Mouse (Mus musculus): ENCODE results near the gene Tbkbp1.

The Tbkbp1 gene

DNA sequence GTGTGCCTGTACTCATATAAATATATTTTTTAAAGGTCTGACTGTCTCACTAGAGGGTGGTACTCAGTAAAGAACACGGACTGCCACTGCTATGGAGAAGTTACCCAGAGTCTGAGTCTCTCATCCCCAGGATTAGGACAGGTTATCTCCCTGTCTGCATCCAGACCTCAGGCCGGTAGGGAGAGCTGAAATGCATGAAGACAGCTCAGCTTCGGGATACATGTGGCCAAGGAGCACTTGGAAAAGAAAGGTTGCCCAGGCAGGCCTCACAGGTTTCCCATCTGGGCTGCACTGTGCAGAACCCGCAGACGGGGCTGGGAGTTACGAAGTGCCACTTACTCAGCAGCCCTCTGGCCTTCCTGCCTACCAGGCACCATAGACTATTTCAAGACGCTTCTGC lies 5.7 kb upstream of the Tbkbp1 start:
- in situ Hi-C loops (cut with MboI, MseI) = loop anchor here in 1 of 2 experiments (25.0 kb wide), 2 partner anchors 1080 to 1855 kb away; partner anchors contain the start of gene Top2a

DNA sequence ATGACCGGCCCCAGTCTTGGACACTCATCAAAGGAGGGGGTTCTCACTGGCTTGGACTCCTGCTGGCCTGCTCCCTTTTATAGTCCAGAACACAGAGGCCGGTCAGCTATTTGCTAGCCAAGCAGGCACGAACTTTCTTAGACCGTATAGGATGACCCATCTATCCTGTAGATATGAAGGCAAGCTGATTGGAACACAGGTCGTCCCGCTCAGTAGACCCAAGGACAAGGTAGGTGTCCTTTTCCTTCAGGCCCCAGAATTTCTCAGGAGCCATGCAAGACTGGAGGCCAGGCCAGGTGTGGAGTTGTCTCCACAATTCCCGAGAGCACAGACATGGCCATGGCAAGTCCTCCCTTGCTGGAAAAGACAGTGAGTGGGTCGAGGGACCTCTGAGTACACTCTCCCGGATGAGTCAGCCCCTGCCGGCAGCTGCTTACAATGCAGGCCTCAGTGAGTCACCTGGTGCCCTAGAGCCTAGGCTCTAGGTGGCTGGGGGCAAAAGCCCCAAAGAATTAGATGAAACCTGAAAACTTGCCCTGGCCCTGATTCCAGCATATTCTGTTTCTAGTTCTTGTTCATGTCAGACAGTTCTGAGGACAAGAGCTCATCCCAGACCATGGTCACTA lies 1.5 kb upstream of the Tbkbp1 start:
- in situ Hi-C loops (cut with MboI, MseI) = loop anchor here in 1 of 2 experiments (25.0 kb wide), 2 partner anchors 1085 to 1860 kb away; partner anchors contain the start of gene Top2a

DNA sequence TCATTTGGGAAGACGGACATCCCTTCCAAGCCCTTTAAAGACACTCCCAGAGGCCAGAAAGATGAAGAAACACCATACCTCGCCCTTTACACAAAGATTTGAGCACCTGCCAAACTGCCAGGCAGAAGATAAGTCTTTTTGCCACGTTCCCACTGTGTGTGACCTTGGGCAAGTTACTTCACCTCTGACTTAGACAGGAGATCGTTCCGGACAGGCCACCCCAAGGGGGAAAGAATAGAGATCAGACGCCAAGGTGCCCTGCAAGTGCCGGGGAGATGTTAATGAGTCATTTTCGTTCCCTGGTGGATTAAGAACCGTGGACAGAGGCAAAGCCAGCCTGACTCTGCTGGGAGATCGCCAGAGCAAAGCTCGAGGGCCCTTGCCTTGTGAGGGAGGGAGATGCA lies 730 bp upstream of the Tbkbp1 start:
- in situ Hi-C loops (cut with MboI, MseI) = loop anchor here in 1 of 2 experiments (25.0 kb wide), 2 partner anchors 1085 to 1860 kb away; partner anchors contain the start of gene Top2a

DNA sequence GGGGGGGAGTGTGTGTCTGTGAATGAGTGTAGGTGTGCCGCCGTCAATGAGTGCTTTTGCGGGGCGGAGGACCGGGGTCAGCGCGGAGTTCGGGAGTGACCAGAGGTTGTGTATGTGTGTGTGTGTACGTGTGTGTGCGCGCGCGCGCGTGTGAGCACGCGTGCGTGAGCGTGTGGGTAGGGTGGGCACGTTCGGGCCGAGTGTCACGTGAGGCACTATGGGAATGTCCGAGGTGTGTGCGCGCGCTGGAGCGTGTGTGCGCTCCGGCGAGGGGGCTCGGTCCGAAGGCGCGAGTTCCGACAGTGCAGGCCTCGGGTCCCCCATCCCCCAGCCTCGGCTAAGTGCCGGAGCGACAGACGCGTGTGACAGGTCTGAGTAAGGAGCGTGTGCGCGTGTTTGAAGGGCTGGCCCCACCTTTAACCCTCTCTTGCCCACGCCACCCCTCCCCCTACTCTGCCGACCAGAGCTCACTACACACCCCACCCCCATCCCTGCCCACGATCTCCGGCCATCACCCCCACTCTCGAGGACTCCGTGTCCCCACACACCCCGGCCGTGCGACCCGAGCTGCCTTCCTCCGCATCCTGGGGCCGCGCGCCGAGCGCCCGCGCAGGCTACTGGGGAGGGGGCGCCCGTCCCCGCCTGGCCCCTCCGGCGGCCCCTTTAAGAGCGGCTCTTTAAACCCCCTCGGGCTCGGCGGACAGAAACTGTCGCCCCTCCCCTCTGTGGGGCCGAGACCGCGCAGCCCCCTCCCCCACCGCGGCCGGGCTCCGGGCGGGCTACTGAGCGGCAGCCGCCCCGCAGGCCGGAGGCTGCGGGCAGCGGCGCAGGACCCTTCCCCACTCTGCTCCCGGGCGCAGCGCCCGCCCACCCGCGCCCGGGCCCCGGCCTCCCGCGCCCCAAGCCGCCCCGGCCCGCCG lies 624 bp downstream of the Tbkbp1 start:
- in situ Hi-C loops (cut with MboI, MseI) = loop anchor here in 1 of 2 experiments (25.0 kb wide), 2 partner anchors 1087 to 1862 kb away; partner anchors contain the start of gene Top2a

DNA sequence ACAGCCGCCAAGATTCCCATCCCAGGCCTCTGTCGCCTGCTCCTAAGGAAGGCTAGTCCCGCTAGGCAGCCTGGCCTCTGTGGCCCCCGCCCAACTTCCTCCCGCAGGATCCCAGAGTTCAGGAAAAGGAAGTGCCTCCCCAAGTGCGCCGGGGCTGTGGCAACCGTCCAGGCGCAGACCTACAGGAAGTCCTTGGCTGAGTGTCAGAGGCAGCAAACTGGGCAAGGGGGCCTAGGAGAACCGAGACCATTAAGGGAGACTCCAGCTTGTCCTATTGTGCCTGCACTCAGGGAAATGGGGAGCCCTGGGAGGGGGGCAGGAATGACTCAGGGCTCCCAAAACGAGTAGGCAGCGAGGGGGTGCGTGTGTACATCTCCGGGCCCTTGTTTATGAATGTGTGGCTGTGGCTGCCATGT lies 1.3 kb downstream of the Tbkbp1 start:
- in situ Hi-C loops (cut with MboI, MseI) = loop anchor here (5.0 to 25.0 kb wide), 6 partner anchors 38 to 1862 kb away; partner anchors contain the start of genes Msl1 (in 1 of the 2), Nr1d1 (in 1 of the 2), Skap1 (in 1 of the 2) and Top2a (in 1 of the 2)

DNA sequence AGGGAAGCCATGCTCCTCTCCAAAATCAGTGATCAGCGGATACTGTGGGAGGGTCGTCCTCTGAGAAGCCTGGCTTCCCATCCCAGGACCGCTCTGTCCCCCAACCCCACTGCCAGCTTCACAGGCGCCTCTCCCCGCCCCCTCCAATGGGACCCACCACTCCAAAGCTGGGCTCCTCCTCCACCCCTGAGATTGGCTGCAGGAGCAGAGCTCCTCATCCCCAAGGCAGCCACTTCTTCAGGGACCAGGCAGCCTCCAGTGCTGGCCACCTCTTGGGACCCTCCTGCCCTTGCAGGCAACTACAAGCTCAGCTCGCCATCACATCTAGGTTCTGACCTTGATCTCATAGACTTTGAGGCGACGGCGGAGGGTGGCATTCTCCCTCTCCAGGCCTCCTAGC lies 2.3 kb downstream of the Tbkbp1 start:
- in situ Hi-C loops (cut with MboI, MseI) = loop anchor here (5.0 to 25.0 kb wide), 4 partner anchors 37 to 1638 kb away; partner anchors contain the start of genes Msl1 (in 1 of the 2), Nr1d1 (in 1 of the 2) and Skap1 (in 1 of the 2)

DNA sequence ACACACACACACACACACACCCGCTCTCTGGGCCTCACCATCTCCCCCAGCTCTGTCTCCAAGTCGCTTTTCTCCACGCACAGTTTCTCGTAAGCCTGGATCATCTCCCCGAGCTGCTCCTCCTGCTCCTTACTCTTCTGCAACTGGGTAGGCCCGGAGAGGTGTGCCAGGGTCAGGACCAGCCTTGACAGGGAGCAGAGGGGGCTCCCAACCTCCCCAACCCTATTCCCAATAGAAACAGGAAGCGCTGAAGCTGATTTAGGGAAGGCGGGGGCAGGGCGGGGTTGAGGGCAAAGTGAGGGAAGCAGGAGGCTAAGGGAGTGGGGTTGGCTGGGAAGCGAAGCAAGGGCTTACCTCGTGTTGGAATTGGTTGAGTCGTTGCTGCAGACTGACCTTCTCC lies 2.7 kb downstream of the Tbkbp1 start:
- in situ Hi-C loops (cut with MboI, MseI) = loop anchor here (5.0 to 25.0 kb wide), 4 partner anchors 36 to 1639 kb away; partner anchors contain the start of genes Msl1 (in 1 of the 2), Nr1d1 (in 1 of the 2) and Skap1 (in 1 of the 2)

DNA sequence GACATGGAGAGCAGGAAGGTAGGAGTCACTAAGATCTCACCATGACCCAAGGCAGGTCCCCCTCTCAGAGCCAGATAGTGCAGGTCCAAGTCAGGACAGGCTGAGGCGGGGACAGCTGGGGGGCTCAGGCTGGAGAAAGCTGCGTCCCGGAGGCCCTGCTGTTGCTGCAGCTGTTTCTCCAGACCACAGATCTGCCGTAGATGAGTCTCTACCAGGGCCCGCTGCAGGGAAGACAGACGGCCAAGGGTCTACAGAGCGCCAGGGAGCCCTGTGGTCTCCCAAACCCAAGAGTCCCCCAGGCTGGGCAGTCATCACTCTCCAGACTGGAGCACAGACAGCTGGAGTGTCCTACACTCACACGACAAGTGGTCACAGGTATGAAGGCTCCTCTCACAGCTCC lies 4.0 kb downstream of the Tbkbp1 start:
- in situ Hi-C loops (cut with MboI, MseI) = loop anchor here (5.0 to 25.0 kb wide), 4 partner anchors 35 to 1640 kb away; partner anchors contain the start of genes Msl1 (in 1 of the 2), Nr1d1 (in 1 of the 2) and Skap1 (in 1 of the 2)

DNA sequence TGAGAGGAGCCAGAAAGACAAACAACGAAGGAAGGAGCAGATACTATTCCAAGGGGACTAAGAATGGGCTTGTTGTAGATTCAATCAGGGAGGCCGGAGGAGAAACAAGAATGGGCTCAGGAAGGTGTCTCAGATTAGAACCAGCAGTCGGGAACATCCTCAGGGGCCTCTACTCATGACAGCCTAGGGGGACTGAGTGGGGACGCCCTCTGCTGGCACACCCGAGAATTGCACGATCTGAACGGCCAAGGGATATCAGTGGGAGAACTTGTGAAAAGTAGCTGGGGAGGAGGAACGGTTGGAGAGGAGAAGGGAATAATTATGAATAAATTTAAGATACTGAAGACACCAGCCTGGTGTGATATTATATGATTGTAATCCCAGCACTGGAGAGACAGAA lies 4.6 kb downstream of the Tbkbp1 start:
- in situ Hi-C loops (cut with MboI, MseI) = loop anchor here (5.0 to 25.0 kb wide), 4 partner anchors 34 to 1641 kb away; partner anchors contain the start of genes Msl1 (in 1 of the 2), Nr1d1 (in 1 of the 2) and Skap1 (in 1 of the 2)

DNA sequence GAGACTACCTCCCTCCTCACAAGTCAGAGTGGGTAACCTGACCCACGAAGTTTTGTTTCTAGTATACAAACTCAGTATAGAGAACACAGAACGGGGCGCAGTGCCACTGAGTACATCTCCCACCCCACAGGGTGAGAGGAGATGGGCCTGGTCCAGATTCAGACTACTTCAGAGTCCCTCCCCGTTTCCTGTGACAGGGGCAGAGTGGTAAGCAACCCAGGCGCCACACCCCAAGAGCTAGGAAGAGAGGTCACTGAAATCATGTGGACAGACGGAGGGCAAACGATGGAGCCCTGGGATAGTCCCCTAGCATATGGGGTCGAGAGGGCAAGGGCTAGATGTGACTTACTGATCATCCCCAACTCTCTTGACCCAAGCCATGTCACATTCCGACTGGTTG lies 5.3 kb downstream of the Tbkbp1 start:
- in situ Hi-C loops (cut with MboI, MseI) = loop anchor here (5.0 to 25.0 kb wide), 4 partner anchors 34 to 1641 kb away; partner anchors contain the start of genes Msl1 (in 1 of the 2), Nr1d1 (in 1 of the 2) and Skap1 (in 1 of the 2)

DNA sequence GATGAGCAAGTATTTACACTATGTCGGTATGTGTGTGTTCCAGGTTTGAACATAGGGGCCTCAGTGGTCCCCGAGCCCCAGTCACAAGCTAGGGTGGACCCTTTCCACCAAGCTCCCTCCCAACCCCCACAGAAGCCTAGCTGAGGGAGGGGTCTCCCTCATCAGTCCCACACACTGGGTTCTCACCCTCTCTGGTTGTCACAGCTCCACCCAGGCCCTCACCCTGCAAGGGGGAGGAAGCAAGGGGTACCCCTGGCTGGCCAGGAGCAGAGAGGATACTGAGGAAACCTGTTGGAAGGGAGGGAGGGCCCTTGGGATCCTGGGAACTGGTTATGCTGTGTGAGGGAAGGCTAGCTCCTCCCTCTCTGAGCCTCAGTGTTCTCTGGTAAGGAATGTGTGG lies 6.0 kb downstream of the Tbkbp1 start:
- in situ Hi-C loops (cut with MboI, MseI) = loop anchor here (5.0 to 25.0 kb wide), 4 partner anchors 33 to 1642 kb away; partner anchors contain the start of genes Msl1 (in 1 of the 2), Nr1d1 (in 1 of the 2) and Skap1 (in 1 of the 2)

DNA sequence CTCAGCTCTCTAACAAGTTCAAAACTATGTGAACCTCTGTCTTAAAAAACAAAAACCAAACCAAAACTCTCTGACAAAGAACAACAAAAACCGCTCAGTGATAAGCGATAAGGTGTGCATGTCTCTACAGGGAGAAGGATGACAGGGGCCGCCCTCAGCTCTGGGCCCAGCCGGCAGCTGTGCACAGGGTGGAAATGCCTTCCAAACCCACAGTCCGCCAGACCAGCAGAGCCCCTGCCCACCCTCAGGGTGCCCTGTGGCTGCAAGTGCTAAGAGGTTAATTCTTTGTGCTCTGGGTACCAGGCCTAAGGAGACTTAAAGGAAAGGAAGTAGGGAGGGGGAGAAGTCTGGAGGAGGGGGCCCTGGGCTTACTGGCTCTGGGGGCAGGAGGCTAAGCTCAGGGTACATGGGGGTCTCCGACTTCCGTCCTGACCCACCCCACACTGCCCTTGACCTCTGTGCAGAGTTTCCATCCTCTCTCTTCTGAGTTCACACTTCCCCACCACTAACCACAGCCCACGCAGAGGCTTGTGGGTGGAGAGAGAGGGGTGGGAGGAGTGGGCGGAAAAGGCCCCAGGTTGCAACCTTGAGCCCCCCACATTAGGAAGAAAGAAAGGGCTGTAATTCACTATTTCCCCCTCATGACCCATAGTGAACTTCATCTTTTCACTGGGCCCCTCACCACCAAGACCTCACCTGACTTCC lies 7.9 kb downstream of the Tbkbp1 start:
- in situ Hi-C loops (cut with MboI, MseI) = loop anchor here (10.0 to 25.0 kb wide), 3 partner anchors 49 to 1644 kb away; partner anchors contain the start of genes Msl1 (in 1 of the 2), Nr1d1 (in 1 of the 2) and Skap1 (in 1 of the 2)

DNA sequence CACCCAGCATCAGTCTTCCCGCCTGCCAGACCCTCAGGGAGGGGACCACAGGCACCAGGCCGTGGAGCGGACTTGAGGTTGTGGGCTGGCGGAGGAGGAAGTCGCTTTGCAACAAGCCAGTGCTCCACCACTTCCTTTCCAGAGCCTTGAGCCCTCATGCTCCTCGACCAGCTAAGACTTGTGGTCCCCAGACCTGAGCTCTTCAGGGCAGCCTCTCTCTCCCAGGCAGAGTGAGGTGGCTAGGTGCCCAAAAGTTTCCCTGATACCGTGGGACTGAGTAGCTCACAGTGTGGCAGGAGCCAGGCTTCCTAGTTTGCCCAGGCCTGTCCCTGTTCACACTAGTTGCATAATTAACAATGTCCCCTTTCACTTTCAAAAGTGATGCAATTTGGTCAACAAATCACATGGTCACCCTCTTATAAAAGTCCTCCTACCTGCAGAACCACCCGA lies 9.1 kb downstream of the Tbkbp1 start:
- in situ Hi-C loops (cut with MboI, MseI) = loop anchor here (10.0 to 25.0 kb wide), 3 partner anchors 47 to 1645 kb away; partner anchors contain the start of genes Msl1 (in 1 of the 2), Nr1d1 (in 1 of the 2) and Skap1 (in 1 of the 2)

DNA sequence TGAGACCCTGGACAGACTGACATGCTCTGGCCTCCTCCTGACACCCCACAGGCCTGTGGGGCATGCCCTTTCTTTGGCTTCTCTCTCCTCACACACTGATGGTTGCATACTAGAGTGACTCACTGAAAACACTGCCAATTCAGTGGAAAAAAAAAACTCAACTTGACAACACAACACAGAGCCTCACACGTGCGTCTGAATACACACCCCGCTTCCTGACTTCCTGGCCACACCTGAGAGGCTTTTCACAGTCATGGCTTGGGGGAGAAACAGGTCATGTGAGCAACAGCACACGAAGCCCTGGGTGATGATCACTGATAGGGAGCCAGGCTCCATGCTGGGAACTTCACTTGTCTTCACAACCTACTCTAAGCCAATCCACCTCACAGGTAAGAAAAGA lies 10.5 kb downstream of the Tbkbp1 start:
- in situ Hi-C loops (cut with MboI, MseI) = loop anchor here (10.0 to 25.0 kb wide), 3 partner anchors 46 to 1646 kb away; partner anchors contain the start of genes Msl1 (in 1 of the 2), Nr1d1 (in 1 of the 2) and Skap1 (in 1 of the 2)

DNA sequence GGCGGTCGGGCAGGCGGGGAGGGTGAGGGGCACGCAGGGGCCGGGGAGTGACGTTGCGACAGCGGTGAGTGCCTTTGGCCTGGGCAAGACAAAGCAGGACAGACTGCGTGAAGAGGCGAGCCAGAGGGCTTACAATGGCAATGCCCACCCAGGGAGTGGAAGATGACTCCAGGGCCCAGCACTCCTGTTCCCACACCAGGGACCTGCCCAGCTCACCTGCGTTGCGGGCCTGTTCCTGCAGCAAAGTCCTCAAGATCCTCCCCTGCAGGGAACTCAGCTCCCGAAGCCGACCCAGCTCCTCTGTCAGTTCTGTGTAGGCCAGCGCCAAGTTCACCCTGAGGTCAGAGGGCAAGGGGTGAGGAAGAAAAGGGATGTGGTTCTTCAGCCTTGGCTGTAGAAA lies 12.0 kb downstream of the Tbkbp1 start:
- in situ Hi-C loops (cut with MboI, MseI) = loop anchor here in 1 of 2 experiments (25.0 kb wide), 2 partner anchors 677 to 1648 kb away; partner anchors contain the start of genes Msl1, Nr1d1 and Skap1

DNA sequence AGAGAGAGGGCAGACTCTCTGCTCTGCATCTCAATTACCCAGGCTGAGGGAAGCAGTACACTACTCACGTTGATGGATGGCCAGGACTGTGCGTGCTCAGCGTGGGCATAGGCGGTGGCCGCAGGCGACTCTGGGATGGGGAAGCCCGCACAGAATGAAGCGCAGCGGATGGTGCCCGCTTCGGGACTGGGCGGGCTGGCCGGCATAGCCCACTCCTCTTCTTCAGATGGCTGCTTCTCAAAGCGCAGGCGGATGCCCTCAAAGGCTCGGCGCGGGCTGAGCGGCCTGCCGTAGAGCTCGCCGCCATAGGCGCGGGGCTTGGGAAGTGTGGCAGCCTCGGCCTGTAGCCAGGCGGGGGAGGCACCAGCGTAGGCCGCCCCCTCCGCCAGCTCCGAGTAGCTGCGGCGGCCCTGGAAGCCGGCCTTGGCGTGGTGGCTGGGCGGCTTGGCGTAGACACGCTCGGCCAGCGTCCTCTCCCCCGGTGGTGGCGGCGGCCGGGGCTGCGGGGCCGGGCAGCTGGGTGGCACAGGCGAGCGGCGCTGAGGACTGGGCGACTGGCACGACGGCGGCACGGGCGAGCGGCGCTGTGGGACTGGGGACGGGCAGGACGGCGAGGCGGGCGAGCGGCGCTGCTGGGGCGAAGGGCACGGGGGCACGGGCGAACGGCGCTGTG lies 12.6 kb downstream of the Tbkbp1 start:
- in situ Hi-C loops (cut with MboI, MseI) = loop anchor here in 1 of 2 experiments (25.0 kb wide), 2 partner anchors 676 to 1649 kb away; partner anchors contain the start of genes Msl1, Nr1d1 and Skap1

DNA sequence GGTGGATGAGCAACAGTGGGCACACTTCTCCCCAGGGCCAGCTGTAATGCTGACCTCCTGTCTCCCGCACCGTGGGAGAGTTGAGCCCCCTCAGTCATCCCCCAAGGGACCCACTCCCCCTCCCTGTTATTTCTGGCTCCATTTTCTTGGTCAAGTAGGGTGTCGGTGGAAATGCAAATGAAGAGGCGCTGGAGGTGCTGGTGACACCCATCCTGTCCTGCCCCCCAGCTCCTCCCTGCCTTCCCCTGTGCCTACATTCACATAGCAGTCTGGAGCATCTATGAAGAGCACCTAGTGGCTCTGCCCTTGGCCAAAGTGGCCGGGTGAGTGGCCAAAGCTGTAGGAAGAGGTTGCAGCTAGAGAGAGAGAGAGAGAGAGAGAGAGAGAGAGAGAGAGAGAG lies 18.0 kb downstream of the Tbkbp1 start:
- in situ Hi-C loops (cut with MboI, MseI) = loop anchor here in 1 of 2 experiments (25.0 kb wide), 2 partner anchors 671 to 1654 kb away; partner anchors contain the start of genes Msl1, Nr1d1 and Skap1

DNA sequence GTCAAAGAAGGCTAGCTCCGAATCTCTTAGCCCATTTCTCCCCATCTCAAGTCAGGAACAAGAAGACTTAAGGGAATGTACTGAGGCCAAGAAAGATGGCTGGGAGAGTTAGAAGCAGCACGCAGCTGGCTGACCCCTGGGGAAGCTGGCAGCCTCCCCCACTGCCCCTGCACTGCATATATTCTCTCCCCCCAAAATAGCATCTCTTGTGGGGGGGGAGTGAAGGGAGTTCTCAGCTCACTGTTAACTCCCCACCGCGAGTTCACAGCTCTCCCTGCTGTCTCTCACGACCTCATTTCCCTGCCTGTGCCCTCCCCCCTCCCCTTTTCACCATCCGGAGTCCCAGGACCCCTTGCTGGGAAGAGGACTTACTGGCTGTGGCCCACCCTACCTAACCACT lies 19.1 kb downstream of the Tbkbp1 start:
- in situ Hi-C loops (cut with MboI, MseI) = loop anchor here in 1 of 2 experiments (25.0 kb wide), 2 partner anchors 670 to 1655 kb away; partner anchors contain the start of genes Msl1, Nr1d1 and Skap1

DNA sequence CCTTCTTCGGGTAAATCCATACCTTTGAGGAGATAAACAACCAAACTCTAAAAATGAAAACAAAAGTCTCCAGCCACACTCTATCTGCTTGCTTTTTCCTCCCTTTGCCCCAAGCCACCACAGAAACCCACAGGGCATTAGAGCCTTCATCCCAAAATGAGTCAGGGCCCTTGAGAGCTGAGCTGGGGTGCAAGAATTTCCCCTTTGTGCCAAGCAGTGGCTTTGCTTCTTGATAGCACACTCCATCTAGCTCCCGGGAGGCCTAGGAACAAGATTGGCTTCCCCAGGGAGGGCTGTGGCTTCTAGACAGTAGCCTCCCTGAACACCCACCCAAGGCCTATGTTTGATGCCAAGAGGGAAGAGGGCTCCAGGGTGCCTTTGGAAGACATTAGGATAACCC lies 19.6 kb downstream of the Tbkbp1 start:
- in situ Hi-C loops (cut with MboI, MseI) = loop anchor here in 1 of 2 experiments (25.0 kb wide), 2 partner anchors 669 to 1656 kb away; partner anchors contain the start of genes Msl1, Nr1d1 and Skap1
